Mouse (Mus musculus) central nervous system, embryonic 14 days (tissue): Measurements from ENCODE around the gene Zfp964. TPM values are rescaled to one million over a fixed set of nuclear protein-coding genes. Genes with fewer than 3 reads are reported as not detected.

Experiments
- polyA plus RNA-seq: library from polyadenylated mRNA; depleted of rRNA; stranded (reverse); fragments of >200 nt; gene quantifications from 2 replicates; pipeline ENCODE4 v1.2.3, GENCODE M21; 2012; rRNA removed

The Zfp964 gene
- 2.1 and 2.2 TPM in 2 replicates for polyA plus RNA-seq

DNA sequence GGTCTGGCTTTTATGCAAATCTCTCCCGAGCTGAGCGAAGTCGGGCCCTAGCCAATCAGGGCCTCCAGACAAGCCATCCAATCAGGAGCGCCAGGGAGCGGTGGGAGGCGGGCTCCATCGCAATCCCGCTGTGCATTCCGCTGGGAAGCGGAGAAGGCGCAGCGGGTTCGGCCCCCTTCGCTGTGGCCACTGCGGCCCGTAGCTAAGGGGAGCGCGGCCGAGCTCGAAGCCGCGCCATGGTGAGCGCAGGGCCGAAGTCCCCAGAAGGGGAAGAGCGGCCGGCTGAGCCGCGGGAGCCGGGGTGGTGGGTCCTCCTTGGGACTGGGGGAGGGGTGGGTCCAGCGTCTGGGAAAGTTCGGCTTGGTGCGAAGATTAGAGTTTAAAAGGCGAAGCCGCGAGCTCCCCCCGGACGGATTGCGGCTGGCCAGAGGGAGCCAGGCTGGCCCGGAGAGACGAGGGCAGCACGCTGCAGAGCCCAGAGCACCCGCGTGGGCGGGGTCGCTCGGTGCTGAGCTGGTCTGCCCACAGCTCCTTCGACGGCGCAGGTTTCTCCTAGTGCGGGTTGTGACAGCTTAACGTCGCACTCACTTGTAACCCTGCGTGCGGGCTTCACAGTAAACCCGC, at the start of gene Zfp964:
Gene Zfp964, plus strand, starts transcription at position 122 of the 624 bp plus-strand sequence.

DNA sequence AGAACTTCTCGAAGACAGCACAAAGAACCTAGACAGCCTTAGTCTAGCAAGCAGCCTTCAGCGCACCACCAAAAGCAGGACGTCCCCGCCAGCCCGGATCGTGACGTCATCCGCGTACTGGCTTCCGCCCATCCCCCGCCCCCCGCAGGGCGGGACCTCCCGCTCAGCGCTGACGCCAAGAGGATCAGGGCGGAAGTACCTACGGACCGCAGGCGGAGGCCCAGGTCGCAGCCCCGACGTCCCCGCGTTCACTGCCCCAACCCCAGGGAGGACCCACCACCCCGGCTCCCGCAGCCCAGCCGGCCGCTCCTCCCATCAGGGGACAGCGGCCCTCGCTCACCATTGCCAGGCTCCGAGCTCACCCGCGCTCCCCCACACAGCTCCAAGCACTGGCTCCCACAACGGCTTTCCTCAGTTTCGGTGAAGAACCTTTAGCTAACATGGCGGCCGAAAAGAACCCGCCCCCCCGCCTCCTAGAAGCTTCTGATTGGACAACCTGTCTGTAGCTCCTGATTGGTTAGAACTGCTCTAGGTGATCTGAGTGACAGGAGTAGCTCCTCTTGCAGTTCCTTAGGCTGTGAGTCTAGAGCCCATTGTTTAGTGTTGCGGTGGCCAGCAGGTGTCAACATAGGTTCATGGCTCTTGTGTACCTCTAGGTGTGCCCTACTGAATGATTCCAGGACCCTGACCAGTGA, 29.0 kb upstream of the Zfp964 start, which contains the start of gene Zfp868:
Gene Zfp868, minus strand, starts transcription at position 454 of the 695 bp plus-strand sequence.

DNA sequence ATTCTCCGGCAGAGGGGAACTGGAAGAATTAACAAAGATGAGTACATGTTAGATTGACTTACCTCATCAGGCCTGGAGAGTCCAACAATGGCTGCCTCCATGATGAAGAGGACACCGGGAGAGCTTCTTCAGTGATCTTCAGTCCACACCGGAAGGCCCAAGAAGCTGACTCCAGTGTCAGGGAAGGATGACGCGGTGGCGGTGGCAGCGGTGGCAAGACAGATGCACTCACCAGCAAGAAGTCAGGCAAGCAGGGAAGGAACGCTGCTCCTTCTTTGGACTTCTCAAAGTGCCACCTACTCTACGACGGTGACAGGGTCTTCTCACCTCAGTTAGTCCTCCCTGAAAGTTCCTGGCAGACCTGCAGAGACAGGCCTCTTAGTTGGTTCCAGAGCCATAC, 56.3 kb downstream of the Zfp964 start, which contains the start of gene Zfp869:
Gene Zfp869, minus strand, starts transcription at position 101 of the 400 bp plus-strand sequence.

Other genes starting within 250 kb of the Zfp964 start
- gene Gm9495, start 200.9 kb upstream of the Zfp964 start, polyA plus RNA-seq: 0.11 TPM in 1 of 2 replicates, not detected in the other
- gene Gm7697, start 131.5 kb upstream of the Zfp964 start, polyA plus RNA-seq: 0.05 and 0.15 TPM in 2 replicates
- gene Zfp868, start 28.9 kb upstream of the Zfp964 start, polyA plus RNA-seq: 22.2 and 24.8 TPM in 2 replicates
- 18.0 and 18.7 TPM in 2 replicates for gene Zfp869, start 56.2 kb downstream of the Zfp964 start, polyA plus RNA-seq
- gene Zfp963, start 95.5 kb downstream of the Zfp964 start, polyA plus RNA-seq: 10.6 and 11.1 TPM in 2 replicates
- gene Gm20422, start 120.4 kb downstream of the Zfp964 start, polyA plus RNA-seq: 1.2 and 1.7 TPM in 2 replicates
- gene Atp13a1, start 136.7 kb downstream of the Zfp964 start, polyA plus RNA-seq: 79.3 and 80.1 TPM in 2 replicates
- 37.8 and 39.9 TPM in 2 replicates for gene Zfp866, start 136.7 kb downstream of the Zfp964 start, polyA plus RNA-seq
- 69.7 and 72.7 TPM in 2 replicates for gene Gmip, start 154.2 kb downstream of the Zfp964 start, polyA plus RNA-seq
- gene Lpar2, start 167.9 kb downstream of the Zfp964 start, polyA plus RNA-seq: 5.8 and 6.0 TPM in 2 replicates
- 35.2 and 36.1 TPM in 2 replicates for gene Pbx4, start 178.0 kb downstream of the Zfp964 start, polyA plus RNA-seq
- 3.6 and 4.0 TPM in 2 replicates for gene Cilp2, start 233.2 kb downstream of the Zfp964 start, polyA plus RNA-seq
- gene Tssk6, start 247.7 kb downstream of the Zfp964 start, polyA plus RNA-seq: 0.35 and 0.53 TPM in 2 replicates
- 111 TPM in 2 replicates for gene Ndufa13, start 248.1 kb downstream of the Zfp964 start, polyA plus RNA-seq
- gene Yjefn3, start 248.2 kb downstream of the Zfp964 start, polyA plus RNA-seq: 9.4 and 9.6 TPM in 2 replicates